Mouse (Mus musculus) cerebellum, adult 2 months (tissue): ENCODE data around the gene Lrp5.

Source experiments
- CTCF ChIP-seq: fragments of 200-500 bp; IDR thresholded peaks from 2 replicates; pipeline ENCODE4 v1.5.1; 2011; ENCODE audit warnings: low read depth, mild to moderate bottlenecking, control low read depth, low read length, moderate library complexity, borderline replicate concordance; ENCODE audit not compliant: insufficient read depth
- POLR2A ChIP-seq: fragments of 200-500 bp; IDR thresholded peaks from 2 replicates; pipeline ENCODE4 v1.6.1; 2011; ENCODE audit warnings: low read length, control low read depth, borderline replicate concordance; ENCODE audit not compliant: insufficient read depth

- TF ChIP-seq CTCF (no peak), POLR2A (no peak)
These were observed 92.0 kb downstream of the Lrp5 start for GRCm38 (mm10) chr19:3594316-3594715.
